Mouse (Mus musculus) lung, adult 2 months (tissue): Measurements from ENCODE around the gene Tmem40.

Experiments
- CTCF ChIP-seq: fragments of 200-500 bp; IDR thresholded peaks from 2 replicates; pipeline ENCODE4 v1.5.1; 2011; ENCODE audit warnings: mild to moderate bottlenecking, low read length, control low read depth; ENCODE audit not compliant: insufficient read depth
- POLR2A ChIP-seq: fragments of 200-500 bp; IDR thresholded peaks from 2 replicates; pipeline ENCODE4 v1.6.1; 2011; ENCODE audit warnings: low read depth, mild to moderate bottlenecking, control low read depth, low read length, borderline replicate concordance; ENCODE audit errors: extremely low read depth

DNA sequence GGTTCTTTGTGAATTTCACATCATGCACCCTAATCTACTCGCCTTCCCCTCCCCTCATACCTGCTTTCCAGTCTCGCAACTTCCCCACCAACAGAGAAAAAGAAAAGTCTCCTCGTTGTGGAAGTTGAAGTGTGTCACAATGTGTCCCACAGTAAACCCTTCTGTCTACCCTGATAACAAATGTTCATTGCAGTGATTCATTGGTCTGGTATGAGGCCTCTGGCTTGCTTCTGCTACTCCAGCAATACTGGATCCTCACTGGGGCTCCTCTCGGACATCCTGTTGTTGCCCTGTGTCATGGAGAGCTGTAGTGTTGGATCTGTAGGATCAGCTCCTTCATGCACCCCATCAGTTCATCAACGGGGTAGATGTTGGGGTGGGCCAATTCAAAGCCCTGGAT lies 40.0 kb downstream of the Tmem40 start:
- TF ChIP-seq POLR2A, result no peak
- no peak for TF ChIP-seq CTCF
